Mouse (Mus musculus): ENCODE results near the gene Pik3ip1.

GRCm38 (mm10) chr11:3333111-3333695, 3.0 kb downstream of the Pik3ip1 start:
- TF ChIP-seq MAX (IDR thresholded peaks at IDR 0.05; ENCODE audit: low read depth) (no peak), REST (IDR thresholded peaks at IDR 0.05; ENCODE audit: insufficient read depth, insufficient read length) (no peak), POLR2A (IDR thresholded peaks at IDR 0.05; ENCODE audit: insufficient read length, low read depth) (no peak), USF1 (IDR thresholded peaks at IDR 0.05; ENCODE audit: low read depth) (no peak), E2F4 (IDR thresholded peaks at IDR 0.05; ENCODE audit: insufficient read depth) (no peak), SRF (IDR thresholded peaks at IDR 0.05; ENCODE audit: control insufficient read depth, insufficient read length, low read depth) (no peak)

Data from myocyte (in vitro differentiated cells).